Mouse (Mus musculus) adrenal gland, adult (tissue): ENCODE results near the gene Phrf1.
"Not testable (repeated sequence)": the region's sequence is repeated elsewhere in the genome, so short reads cannot be mapped to it uniquely, and the experiment has no call there.

Source experiments
- DNase-seq, 2 experiments: peaks; one replicate each; pipeline ENCODE4 v3.0.0; 2022 to 2023; ENCODE audit warnings: low spot score in 1 of 2; ENCODE audit not compliant: inconsistent age in 2 of 2

Phrf1 gene

DNA sequence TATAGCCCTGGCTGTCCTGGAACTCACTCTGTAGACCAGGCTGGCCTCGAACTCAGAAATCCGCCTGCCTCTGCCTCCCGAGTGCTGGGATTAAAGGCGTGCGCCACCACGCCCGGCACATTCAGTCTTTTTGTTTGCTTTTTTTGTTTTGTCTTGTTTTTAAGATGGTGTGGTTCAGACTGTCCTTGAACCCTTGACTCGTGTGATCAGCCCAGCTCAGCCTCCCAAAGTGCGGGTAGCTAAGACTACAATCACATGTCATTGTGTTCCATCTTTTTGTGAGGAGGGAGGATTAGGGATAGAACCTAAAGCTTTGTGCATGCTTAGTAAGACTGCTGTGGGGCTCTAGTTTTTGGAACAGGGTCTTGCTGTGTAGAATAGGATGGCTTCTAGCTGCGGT lies 3.0 kb downstream of the Phrf1 start:
- DNase-seq, result no peak

DNA sequence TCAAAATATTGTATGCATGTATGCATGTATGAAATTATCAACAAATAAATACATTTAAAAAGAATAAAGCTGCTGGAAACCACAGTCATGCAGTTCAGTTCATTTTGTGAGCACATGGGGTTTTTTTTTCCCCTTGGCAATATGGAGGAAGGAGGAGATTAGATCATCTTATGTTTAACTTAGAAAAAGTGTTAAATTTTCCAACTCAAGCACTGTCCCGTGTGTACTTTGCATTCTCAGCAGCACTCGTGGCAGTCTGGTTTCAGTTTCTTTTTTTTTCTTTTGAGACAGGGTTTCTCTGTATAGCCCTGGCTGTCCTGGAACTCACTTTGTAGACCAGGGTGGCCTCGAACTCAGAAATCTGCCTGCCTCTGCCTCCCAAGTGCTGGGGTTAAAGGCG lies 21.9 kb downstream of the Phrf1 start:
- DNase-seq, result not testable (repeated sequence)

DNA sequence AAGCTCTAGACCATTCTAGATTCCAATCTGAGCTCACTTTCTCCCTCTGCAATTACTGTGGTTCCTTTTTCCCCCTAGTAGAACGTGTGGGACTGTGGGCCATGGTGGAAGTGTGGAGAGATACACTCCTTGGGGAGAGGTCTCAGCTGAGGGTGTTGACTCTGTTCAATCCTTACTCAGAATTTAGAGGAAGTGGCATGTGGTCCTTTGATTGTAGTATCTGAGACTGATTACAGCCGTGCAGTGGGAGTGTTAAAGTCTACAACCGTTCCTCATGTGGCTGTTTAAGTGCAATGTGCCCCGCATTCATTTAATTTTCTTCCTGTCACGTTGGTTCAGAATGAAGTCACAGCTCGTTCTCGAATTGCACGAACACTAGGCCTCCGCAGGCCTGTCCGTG lies 27.6 kb downstream of the Phrf1 start:
- no peak for DNase-seq

DNA sequence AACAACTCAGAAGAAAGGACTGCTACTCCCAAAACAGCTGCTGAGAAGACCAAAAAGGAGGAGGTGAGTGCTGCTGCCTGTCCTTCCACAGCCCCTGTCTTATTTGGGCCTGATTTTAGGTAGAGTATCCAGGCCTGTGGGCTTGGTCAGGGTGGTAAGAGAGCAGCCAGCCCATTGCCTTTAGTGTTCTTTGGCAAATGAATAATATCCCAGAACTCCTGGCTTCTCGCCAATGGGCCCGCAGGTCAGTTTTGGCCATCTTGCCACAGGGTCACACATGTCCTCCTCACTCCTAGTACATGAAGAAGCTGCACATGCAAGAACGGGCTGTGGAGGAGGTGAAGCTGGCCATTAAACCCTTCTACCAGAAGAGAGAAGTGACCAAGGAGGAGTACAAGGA lies 32.9 kb downstream of the Phrf1 start:
- peak in 1 of 2 experiments; percentile 61 for DNase-seq

DNA sequence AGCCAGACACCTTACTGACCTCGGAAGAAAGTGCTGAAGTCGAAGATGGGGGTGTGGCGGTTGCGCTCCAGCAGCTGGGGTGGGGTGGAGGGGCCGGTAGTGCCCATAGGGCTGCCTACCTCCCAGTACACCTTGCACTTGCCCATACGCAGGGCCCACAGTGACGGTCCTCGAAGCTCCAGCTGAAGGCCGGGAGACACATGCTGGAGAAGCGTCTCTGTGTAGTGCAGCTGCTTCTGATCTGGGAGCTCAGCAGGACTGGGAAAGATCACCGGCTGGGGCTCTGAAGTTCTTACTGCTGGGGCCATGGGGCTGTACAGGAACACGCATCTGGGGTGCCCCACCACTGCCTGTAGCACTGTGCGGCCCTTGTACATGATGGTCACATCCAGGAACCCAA lies 35.1 kb downstream of the Phrf1 start:
- DNase-seq, result no peak

DNA sequence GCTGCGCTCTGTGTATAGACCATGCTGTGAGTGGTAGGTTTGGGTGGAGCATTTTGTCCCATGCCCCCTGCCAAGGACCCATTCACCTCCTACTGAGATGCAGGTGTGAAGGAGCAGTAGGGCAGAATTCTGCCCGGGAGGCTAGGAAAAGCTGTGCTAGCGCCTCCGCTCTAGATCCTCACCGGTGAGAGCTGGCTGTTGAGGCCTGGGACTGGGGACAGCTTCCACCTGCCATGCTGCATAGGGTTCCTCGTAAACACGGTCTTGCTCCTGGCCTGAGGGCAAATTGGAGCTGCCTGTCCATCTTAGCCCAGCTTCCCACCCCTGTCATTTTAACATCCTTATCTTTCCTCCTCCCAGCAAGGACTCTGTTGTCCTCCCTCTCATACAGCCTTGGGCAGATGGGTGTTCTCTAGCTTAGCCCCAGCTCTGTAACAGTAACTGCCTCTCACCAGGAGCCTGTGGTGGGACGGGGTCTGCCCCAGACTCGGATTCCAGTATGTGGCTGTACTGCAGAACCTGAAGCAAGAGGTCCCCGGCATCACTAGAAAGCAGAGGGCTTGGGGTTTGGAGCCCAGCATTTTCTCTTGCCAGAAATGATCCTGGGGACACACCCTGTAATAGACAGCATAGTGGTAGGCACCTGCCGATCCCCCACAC lies 35.6 kb downstream of the Phrf1 start:
- DNase-seq, result no peak

DNA sequence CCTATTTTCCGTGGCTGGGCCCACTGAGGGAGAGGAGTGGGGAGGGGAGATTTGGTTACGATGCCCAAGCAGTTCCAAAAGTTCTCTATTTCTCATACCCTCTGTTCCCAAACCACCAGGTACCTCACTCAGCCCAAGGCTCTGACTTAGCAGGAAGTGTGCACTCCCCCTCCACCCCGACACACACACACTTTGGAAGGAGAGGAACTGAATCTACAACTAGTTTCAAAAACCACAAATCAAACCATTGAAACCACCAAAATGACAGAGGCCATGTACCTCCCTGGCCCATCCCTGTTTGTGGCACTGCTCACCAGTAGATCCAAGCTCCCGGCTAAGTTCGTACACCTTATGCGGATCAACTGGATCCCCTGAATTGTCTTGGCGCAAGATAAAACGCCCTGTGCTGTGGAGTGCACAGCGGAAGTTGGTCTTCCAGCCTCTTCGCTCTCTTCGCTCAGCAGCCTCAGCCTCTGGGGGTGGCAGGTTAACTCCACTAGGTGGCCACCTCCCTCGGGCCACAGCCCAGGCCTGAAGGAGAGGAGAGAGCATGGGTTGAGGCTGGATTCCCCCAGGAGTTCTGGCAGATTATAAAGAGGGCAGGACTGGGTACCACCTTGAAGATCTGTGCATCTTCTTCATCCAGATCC lies 36.3 kb downstream of the Phrf1 start:
- peak; percentile 67 to 79 for DNase-seq

DNA sequence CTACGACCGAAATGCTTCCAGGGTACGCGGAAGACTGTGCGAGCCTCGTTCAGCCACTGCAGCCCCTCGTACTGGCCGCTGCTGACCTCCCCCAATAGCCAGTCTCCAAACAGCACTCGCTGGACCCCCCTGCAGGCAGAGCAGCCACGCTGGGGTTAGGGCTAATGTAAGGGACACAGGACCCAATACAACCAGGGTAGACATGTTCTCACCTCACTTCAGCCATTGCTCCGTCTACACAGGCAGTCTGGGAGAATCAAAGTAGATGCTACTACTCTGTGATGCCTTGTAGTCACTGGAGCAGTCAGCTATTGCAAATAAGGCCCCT lies 36.8 kb downstream of the Phrf1 start:
- peak in 1 of 2 experiments; percentile 65 for DNase-seq

DNA sequence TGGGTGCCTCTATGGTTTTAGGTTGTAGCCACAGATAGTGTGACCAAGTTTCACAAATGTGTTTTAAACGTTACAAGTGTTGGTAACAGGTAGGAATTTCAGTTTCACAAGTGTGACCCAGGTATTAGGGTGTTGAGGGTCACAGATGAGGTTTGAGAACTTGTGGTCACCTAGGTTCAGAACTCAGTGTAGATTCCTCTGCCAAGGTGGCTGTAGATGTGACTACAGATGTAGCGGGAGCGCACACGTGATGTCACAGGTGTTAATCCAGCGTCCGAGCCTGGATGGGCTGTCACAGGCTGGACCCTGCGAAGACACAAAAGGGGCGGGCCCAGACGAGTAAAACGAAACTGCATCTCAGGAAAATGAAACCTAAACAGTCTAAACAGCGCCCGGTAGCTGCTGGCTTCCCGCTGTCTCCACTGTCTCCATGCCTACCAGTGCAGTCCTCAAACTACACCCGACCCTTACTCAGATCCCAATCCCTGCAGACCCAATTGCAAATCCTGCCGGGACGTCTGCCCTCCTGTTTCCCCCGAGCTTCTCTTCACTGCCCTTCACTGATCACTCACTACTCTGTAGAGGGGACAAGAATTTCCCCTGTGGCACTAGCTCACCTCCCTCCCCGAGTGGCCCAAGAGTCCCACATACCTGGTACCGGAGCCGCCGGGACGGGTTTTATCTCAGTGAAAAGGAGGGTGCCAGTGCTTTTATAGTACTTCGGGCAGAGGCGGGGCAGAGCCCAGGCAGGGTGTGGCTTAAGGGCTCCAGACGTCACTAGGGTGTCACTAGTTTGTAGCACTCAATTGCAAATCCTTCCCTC lies 37.4 kb downstream of the Phrf1 start, which contains the start of gene Irf7:
TSS of gene Irf7 (minus strand) at position 743 of the 823 bp plus-strand sequence.
- DNase-seq, result peak; percentile 79 to 92

DNA sequence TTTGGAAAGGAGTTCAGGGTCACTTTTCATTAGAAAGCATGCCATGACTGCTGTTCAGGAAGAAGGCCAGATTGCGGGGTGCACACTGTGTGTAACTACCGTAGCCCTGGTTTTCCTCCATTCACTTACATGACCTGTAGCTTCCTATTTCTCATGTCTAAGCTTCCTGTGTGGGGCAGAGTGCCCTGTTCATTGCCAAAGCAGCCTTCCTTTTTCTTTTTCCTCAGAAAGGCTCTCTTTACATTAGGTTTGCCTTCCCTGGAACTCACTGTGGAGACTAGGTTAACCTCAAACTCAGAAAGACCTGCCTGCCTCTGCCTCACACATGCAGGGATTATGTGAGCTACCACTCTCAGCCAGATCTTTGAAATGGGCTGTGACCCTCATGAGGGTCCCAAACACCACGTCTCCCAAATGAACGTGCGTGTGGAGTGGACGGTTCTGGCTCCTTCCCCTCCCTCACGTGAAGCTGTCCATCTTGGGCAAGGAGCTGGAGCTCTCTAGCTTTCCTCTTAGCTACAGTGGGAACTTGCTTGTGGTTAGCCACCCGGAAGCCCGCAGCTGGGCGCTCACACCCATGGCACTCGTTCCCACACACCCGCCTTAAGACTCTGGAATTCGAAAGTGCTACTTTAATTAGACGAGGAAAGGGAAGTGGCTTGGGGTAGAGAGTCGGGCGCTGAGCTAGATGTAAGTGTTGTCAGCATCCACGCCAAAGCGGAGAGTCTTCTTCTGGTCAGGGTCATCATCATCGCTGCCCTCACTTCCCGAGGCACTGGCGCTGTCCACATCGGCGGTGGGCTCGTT lies 40.1 kb downstream of the Phrf1 start:
- DNase-seq, result no peak

DNA sequence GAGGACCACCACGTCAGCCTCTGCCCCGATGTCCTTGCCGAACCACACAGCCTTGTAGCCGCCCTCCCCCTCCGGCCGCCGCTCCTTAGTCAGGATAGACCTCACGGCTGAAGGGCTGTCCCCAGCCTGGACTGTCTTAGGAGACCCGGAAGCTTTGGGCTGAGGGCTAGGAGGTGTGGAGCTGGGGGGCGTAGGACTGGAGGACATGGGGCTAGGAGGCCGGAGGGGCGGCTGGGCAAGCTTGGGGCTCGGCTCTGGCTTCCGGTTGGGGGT lies 40.6 kb downstream of the Phrf1 start:
- DNase-seq, result no peak

DNA sequence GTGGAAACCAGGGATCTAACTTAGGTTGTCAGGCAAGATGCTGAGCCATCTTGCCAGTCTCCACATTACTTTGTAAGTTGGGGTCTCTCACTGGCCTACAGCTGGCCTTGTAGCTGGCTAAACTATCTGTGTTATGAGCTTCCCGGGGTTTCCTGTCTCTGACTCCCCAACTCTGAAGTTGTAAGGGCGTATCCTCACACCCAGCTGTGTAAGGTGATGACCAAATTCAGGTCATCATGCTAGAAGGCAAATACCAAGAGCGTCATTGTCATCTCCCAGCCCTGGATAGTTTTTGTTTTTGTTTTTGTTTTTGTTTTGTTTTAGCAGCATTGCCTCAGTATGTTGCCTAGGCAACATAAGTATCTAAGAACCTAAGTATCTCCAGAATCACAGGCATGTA lies 42.0 kb downstream of the Phrf1 start:
- DNase-seq, result no peak

DNA sequence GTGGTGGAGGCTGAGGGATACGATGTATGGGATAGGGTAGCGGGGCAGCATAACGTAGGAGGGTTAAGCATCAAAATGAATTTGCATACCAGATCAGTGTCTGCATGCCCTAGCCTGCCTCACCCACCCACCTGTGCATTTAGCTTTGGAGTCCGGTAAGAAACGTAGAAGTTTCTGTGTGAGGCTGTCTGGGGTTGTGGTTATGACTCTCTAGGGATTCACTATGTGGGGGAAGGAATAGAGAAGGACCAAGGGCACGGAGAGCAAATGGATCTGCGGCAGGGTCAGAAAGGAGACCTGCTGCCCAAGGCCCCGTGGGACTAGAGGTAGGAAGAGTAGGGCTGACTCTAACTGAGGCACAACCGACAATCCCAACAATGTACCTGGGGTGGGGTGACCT lies 46.8 kb downstream of the Phrf1 start:
- no peak for DNase-seq

DNA sequence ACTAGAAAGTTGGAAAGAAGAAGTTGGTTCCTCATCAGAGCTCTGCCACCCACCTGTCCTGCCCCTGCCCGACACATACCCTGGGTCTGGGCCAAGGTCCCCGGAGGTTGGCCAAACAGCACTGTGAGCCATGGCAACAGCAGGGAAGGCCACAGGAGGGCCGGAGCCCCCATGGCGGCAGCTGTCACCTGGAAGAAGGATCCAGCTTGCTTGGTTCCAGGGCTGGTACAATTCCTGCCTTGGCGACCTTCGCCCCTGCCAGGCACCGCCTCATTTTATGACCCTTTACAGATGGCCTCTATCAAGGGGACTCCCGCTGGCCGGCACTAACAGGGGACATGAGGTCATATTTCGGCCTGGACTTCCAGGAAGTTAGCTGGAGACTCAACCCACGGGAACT lies 48.0 kb downstream of the Phrf1 start, which contains the start of gene Cdhr5:
TSS of gene Cdhr5 (minus strand) at position 241 of the 400 bp plus-strand sequence.
- DNase-seq, result peak in 1 of 2 experiments; percentile 50

DNA sequence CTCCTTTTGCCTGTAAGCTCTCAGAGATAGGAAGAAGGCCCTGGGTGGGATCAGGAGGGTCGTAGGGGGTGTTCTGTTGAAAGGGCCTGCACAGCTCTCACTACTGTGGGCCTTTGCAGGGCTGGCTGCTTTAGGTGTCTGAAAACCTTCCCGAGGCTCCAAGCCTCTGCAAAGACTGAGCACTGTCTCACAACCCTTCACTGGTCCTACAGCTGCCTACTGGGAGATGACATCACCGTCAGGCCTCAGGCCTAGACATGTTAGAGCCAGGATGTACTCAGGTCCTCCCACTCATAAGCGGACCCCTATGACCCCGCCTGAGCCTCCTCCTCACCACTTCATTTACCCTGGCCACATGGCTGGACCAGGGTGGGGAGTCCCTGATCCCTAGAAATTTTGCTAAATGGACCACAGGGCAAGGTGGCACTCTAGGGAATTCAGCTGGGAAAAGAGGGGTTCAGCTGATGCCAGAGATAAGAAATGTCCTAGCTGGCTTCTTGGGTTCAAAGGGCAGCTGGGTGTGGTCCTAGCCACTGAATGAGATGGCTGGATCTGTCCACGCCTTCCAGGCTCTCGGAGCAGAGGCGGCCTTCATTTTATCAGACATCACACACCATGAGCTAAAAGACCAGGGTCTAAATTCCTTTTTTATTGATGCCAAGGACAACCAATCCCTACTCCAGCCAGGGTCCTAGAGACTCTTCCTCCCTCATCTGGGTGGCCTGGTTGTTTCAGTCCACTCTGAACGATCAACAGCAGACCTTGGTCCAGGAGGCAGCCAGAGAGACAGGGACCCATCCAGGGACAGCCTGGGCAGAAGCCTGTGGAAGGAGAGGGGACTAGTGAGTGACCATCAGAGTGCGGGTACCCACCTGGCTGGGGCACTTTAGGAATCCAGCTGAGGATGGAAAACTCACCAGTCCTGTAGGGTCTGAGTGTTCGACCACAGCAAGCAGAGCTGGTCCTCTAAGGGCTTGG lies 49.4 kb downstream of the Phrf1 start:
- DNase-seq, result no peak

DNA sequence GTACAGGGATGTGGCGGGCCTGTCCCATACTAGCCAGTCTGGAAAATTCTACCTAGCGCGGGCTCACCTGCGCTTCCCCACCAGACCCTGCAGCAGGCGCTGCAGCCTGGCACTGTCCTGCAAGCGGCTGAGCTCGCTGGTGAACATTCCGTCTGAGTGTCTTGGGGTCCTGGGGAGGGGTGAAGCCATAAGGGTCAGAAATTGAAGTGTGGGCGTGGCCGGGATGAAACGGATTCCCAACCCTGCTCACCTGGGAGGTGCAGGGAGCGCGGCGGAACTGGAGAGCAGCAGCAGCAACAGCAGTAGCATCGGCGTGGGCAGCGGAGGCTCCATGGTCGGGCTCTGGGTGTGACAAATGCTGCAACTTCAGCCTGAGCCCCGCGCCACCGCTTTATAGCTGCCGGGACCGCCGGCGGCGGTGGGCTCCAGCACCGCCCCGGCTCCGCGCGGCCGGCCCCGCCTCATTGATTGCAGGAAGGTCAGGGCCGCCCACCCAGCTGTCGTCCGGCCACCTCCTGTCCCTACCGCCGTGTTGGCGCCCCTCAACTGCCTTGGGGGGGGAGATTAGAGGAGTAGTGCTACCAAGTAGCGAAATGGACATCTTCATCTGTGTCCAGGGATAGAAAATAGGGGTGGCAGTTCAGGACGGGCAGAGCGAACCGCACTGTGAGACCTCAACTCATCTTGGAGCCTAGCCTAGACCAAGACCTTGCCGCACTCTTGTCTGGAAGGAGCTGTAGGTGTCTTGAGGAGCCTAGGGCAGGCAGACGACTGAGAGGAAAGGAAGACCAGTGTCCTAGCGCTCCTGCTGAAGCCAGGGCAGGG lies 50.4 kb downstream of the Phrf1 start, which contains the start of gene Sct:
TSS of gene Sct (minus strand) at position 368 of the 825 bp plus-strand sequence.
- DNase-seq, result peak in 1 of 2 experiments; percentile 56

DNA sequence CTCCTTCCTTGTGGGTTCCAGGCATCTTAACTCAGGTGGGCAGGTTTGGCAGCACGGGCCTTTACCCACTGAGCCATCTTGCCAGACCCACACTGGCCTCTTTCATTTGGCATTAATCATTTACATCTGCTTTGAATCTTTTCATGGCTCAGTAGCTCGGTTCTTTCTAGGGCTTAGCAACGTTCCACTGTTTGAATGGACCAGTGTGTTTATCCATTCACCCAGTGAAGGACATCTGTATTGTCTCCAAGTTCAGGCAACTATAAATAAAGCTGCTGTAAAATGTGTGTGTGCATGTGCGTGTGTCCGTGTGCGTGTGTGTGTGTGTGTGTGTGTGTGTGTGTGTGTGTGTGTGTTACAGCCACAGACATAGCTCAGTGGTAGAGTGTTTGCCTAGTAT lies 52.9 kb downstream of the Phrf1 start:
- DNase-seq, result no peak

DNA sequence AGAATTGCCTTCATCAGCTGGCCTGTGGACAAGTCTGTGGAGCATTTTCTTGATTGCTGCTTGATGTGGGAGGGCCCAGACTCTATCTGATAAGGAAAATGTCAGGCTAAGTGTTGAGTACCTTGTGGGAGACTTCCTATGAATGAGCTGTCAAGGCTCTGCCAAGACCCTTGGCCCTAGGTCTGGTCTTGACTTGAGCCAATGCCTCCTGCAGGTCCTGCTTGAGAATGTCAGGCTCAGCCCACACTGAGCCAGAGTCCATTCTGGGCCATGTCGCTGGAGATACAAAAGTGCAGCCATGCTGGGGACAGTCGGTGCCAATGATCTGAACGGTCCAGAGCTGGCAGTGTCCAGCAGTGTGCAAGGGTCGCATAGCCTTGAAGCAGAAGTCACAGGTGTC lies 54.2 kb downstream of the Phrf1 start:
- DNase-seq, result no peak

DNA sequence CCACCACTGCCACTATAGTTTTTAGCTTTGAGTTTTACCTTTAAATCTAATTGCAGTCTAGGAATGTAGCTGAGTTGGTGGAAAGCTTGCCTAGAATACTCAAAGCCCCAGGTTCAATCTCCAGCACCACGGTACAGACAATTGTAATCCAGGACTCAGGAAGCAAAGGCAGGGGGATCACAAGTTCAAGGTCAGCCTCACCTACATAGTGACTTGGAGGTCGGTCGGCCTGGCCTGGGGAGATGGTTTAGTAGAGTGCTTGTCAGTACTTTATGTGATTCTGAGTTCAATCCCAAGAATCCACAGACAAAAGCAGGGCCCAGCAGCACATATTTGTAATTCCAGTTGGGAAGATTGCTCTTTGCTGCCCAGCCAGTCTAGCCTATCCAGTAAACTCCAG lies 59.5 kb downstream of the Phrf1 start:
- DNase-seq, result no peak
